Mouse (Mus musculus): ENCODE measurements around the gene Efemp2. TPM values are rescaled to one million over a fixed set of nuclear protein-coding genes. Genes with fewer than 3 reads are reported as not detected.

Gene Efemp2
- polyA plus RNA-seq, 1 experiment from 2014 or later = 16.0 TPM

DNA sequence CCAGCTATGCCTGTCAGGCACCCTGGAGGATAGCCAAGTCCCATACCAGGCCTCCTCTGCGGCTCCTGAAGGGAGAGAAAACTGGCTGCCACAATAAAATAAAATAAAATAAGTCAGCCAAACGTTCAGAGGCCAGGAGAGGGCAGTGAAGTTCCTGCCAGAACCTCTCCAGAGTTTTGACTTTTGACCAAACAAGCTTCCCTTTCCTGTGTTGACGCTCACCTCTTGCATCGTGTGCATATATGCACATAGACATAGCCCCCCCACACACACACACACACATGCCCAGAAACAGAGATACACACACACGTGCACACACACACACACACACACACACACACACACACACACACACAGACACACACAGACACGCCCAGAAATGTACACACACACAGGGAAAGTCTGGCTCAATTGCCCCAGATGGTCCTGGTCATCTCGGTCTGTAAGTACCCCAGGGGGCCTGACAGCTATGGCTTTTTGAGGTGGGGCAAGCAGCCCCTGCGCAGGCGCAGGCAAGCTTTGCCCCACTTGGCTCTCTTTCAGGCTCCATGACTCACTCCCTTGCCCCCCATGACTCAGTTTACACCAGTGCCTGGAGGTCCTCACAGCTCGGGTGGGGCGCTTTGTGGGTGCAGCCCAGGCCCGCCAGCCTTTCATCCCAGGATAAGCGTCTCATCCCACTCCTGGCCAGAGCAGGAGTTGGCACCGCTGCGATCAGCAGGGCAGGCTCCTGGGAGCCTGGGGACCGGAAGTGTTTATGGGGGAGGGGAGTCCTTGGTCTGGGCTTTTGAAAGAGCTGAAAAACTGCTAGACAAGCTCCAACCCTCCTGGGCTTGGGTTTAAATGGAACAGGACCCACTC, 40.5 kb upstream of the Efemp2 start:
- H3K4me1 ChIP-seq (replicated peaks) = peaks cover 17% of the 10 kb centered on the region
- H3K4me2 ChIP-seq = peak overlapping the region; percentile 81
- peak overlapping the region; percentile 64; the same call in 1 of the 2 replicates for H3K27ac ChIP-seq (replicated peaks)
- H3K9me3 ChIP-seq (replicated peaks) = no peaks in the 10 kb centered on the region
- H3K9ac ChIP-seq = peak overlapping the region; percentile 46; the same call in 1 of the 2 replicates
- peak overlapping the region; percentile 51 for H3K4me3 ChIP-seq (replicated peaks)
- H3K36me3 ChIP-seq (replicated peaks) = no peaks in the 10 kb centered on the region
- ATAC-seq (ENCODE audit: insufficient read depth) = peak; percentile 45
- WGBS (ENCODE audit: insufficient replicate concordance) = 5% methylated on average over 16 of the region's 16 CpGs
- peaks cover 18% of the 10 kb centered on the region for H3K27me3 ChIP-seq

DNA sequence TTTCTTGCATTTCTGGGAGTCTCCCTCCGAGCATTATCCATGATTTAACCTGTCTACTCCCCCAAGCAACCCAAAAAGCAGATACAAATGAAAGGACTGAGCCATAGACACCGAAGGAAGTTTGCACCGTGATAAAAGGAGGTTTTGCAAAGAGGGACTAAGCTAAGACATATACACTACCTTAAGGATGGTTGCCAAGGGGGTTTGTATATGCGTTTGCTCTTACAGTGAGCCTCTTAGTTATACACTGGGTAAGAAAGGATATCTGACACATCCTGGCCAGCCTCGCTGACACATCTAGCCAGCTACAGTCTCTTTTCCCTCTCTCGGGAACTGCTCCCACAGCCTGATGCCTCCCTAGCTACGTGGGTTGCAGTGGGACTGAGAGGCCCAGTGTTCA, 39.8 kb upstream of the Efemp2 start:
- peaks cover 18% of the 10 kb centered on the region for H3K27me3 ChIP-seq
- peak overlapping the region; percentile 64; the same call in 1 of the 2 replicates for H3K27ac ChIP-seq (replicated peaks)
- WGBS (ENCODE audit: insufficient replicate concordance) = 47% methylated on average over 7 of the region's 7 CpGs
- peaks cover 17% of the 10 kb centered on the region for H3K4me1 ChIP-seq (replicated peaks)
- no peak overlapping the region for H3K4me3 ChIP-seq (replicated peaks)
- ATAC-seq (ENCODE audit: insufficient read depth) = no peak
- no peaks in the 10 kb centered on the region for H3K36me3 ChIP-seq (replicated peaks)
- no peak overlapping the region for H3K9ac ChIP-seq
- H3K4me2 ChIP-seq = peak overlapping the region; percentile 81
- no peaks in the 10 kb centered on the region for H3K9me3 ChIP-seq (replicated peaks)

DNA sequence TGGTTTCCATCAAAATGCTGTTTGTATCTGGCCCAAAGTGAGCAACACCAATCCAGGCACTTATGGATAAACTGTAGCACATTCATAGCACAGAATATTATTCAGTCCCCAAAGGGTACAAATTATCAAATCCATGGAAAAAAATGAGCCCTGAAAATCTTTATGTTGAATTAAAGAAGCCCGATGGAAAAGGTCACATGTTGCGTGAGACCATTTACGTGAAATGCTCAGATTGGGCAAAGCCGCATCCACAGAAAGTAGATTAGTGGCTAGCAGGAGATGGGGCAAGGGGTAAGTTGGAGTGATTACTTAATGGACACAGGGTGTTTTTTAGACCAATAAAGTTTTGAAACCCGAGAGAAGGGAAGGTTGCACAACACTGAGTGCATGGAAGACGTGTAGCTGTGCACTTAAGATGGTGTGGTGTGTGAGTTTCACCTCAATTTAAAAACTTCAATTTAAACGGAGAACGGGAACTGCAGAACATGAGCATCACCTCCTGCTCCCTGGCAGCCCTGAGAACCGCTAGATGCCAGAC, 29.3 kb upstream of the Efemp2 start:
- H3K9ac ChIP-seq = no peak overlapping the region
- H3K27me3 ChIP-seq = peaks cover 60% of the 10 kb centered on the region
- no peaks in the 10 kb centered on the region for H3K36me3 ChIP-seq (replicated peaks)
- H3K4me2 ChIP-seq = no peak overlapping the region
- H3K4me3 ChIP-seq (replicated peaks) = no peak overlapping the region
- ATAC-seq (ENCODE audit: insufficient read depth) = no peak
- H3K4me1 ChIP-seq (replicated peaks) = peaks cover 22% of the 10 kb centered on the region
- no peak overlapping the region for H3K27ac ChIP-seq (replicated peaks)
- H3K9me3 ChIP-seq (replicated peaks) = no peaks in the 10 kb centered on the region
- 49% methylated on average over 9 of the region's 9 CpGs for WGBS (ENCODE audit: insufficient replicate concordance)

DNA sequence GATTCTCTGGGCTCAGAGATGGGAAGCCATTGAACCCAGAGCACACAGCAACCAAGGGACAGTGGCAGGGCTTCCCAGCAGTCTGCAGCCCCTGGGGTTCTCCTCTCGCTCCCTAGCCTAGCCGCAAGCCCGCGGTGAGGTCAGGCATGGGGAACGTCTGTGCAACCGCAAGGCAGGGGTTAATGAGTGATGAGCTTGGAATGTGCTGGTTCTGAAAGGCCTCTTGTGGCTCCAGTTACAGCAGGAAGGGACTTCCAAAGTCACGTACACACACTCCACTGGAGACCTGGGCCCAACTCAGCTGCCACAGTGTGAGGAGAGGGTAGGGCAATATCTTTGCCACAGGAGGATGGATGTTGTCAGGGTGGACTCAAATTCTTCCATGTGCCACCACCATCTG, 28.8 kb upstream of the Efemp2 start:
- Histone ChIP-seq H3K27me3 (peaks cover 65% of the 10 kb centered on the region), H3K4me1 (replicated peaks) (peaks cover 22% of the 10 kb centered on the region), H3K4me2 (no peak overlapping the region), H3K9ac (no peak overlapping the region), H3K9me3 (replicated peaks) (no peaks in the 10 kb centered on the region), H3K27ac (replicated peaks) (no peak overlapping the region), H3K4me3 (replicated peaks) (no peak overlapping the region), H3K36me3 (replicated peaks) (no peaks in the 10 kb centered on the region)
- 38% methylated on average over 7 of the region's 7 CpGs for WGBS (ENCODE audit: insufficient replicate concordance)
- no peak for ATAC-seq (ENCODE audit: insufficient read depth)

DNA sequence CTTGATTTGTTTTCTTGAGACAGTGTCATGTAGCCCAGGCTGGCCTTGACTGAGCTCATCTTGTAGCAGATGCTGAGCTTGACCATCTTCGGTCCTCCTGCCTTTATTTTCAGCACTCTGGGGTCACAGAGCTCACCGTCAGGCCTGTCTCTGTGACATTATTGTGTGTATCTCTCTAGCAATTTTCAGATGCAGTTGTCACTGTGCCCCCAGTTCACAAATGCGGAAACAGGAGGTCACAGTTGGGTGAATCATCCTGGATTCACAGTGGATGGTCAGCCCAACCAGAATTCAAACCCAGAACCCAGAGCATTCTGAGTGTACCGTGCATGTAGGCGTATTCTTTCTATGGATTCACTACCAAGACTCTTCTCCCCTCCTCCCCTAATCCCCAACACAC, 28.0 kb upstream of the Efemp2 start:
- no peak overlapping the region for H3K9ac ChIP-seq
- ATAC-seq (ENCODE audit: insufficient read depth) = no peak
- H3K9me3 ChIP-seq (replicated peaks) = no peaks in the 10 kb centered on the region
- no peak overlapping the region for H3K4me3 ChIP-seq (replicated peaks)
- WGBS (ENCODE audit: insufficient replicate concordance) = 70% methylated on average over 5 of the region's 5 CpGs
- peaks cover 73% of the 10 kb centered on the region for H3K27me3 ChIP-seq
- no peaks in the 10 kb centered on the region for H3K36me3 ChIP-seq (replicated peaks)
- peaks cover 22% of the 10 kb centered on the region for H3K4me1 ChIP-seq (replicated peaks)
- H3K4me2 ChIP-seq = no peak overlapping the region
- no peak overlapping the region for H3K27ac ChIP-seq (replicated peaks)

DNA sequence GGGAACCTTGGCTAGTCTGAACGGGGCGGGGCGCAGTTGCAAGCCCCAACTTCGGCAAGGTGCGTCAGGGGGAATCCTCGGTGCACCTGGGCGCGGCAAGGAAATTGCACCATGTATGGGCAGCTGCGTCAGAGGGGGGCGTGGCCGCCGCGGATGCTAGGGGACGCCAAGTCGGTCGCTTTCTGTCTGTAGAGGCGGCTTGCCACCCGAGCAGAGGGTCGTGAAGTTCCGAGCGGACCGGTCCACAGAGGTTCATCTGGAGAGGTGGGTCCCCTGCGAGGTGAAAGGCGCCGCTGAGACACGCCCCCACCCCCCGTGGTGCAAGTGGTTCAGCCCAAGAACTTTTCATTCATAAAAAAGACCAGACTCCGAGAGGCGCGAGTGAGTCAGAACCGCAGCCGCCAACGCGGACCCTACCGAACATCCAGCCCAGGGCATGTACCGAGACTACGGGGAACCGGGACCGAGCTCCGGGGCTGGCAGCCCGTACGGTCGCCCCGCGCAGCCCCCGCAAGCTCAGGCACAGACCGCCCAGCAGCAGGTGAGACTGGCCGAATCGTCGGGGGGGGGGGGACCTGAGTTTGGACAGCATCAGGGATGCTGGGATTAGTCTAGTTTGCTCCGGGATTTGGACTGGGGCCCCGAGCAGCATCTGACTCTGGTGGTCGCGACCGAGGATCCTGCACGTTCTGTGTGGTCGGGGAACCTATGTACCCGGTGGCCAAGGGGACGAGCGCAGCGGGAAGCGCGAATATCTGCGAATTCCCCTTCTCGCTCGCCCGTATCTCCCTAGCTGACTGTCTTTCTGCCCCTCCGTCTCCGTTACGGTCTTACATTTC, 26.0 kb upstream of the Efemp2 start, which contains the start of gene Fosl1:
Gene Fosl1, plus strand, starts transcription at position 33 of the 839 bp plus-strand sequence.
- peak within 1 kb of the TSS; percentile 9; the same call in 1 of the 2 replicates for H3K9ac ChIP-seq
- no peaks in the 10 kb centered on the region for H3K36me3 ChIP-seq (replicated peaks)
- H3K4me2 ChIP-seq = peak within 1 kb of the TSS; percentile 90
- H3K27me3 ChIP-seq = peaks cover 80% of the 10 kb centered on the region
- no peak within 1 kb of the TSS for H3K27ac ChIP-seq (replicated peaks)
- peaks cover 22% of the 10 kb centered on the region for H3K4me1 ChIP-seq (replicated peaks)
- H3K9me3 ChIP-seq (replicated peaks) = no peaks in the 10 kb centered on the region
- under 1% methylated on average over 70 of the region's 70 CpGs for WGBS (ENCODE audit: insufficient replicate concordance)
- no peak for ATAC-seq (ENCODE audit: insufficient read depth)
- peak within 1 kb of the TSS; percentile 59 for H3K4me3 ChIP-seq (replicated peaks)

DNA sequence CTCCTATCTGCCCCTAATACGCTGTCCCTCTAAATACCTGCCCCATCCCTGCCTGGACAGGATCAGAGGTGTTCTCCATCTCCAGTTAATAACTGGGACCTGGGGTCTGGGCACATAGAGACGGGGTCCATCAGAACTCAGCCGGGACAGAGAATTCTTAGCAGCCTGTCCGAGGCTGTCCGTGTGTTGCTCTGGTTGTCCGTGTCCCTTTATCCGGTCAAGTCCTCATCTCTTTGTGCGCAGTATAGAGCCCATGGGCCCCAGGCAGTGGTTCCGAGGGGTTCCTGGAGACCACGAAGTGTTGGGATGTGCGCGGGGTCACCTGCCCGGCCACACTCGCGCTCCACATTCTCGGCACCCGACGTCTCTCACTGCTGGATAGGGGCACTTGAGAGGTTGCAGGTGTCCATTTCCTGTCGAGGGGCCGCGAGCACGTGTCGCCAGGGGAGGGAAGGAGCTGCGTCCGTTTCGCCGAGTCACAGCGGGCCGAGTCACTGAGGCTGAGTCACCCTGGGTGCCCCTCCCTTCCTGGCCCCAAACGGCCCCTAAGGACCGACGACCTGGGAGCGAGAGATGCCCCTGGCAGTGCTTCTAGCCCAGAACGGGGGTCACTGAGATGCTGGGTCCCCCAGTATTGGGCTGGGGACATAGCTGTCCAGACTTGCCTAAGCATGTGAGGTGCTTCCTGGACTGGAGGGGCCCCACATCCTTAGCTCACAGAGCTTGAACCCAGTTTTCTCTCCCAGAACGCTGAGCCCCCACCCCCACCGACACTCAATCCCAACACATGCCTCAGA, 25.2 kb upstream of the Efemp2 start:
- Histone ChIP-seq H3K9me3 (replicated peaks) (no peaks in the 10 kb centered on the region), H3K27me3 (peaks cover 80% of the 10 kb centered on the region), H3K9ac (no peak overlapping the region), H3K4me3 (replicated peaks) (peak overlapping the region; percentile 59), H3K36me3 (replicated peaks) (no peaks in the 10 kb centered on the region), H3K4me2 (peak overlapping the region; percentile 90), H3K27ac (replicated peaks) (no peak overlapping the region), H3K4me1 (replicated peaks) (peaks cover 22% of the 10 kb centered on the region)
- ATAC-seq (ENCODE audit: insufficient read depth) = peak; percentile 48
- WGBS (ENCODE audit: insufficient replicate concordance) = 4% methylated on average over 36 of the region's 36 CpGs

DNA sequence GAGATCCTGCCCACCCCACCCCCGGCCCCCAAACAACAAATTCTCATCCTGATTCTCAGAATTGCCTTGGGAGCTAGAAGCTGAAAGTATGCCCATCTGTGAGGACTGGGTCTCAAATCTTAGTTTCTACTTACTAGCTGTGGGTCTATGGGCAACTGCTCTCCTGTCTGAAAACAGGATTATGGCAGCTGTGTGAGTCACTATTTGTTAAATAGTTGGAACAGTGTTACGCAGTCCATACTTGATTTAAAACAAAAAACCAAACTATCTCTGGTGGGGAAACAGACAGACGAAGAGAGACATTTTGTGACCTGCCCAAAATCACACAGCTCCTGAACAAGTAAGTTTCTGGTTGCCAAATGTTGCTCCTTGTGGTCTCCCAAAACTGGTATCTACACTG, 24.1 kb upstream of the Efemp2 start:
- H3K36me3 ChIP-seq (replicated peaks) = no peaks in the 10 kb centered on the region
- 60% methylated on average over 3 of the region's 3 CpGs for whole genome bisulfite sequencing (ENCODE audit: insufficient replicate concordance)
- no peak overlapping the region for H3K9ac ChIP-seq
- peaks cover 72% of the 10 kb centered on the region for H3K27me3 ChIP-seq
- no peak overlapping the region for H3K4me3 ChIP-seq (replicated peaks)
- H3K9me3 ChIP-seq (replicated peaks) = no peaks in the 10 kb centered on the region
- no peak overlapping the region for H3K27ac ChIP-seq (replicated peaks)
- peaks cover 22% of the 10 kb centered on the region for H3K4me1 ChIP-seq (replicated peaks)
- H3K4me2 ChIP-seq = no peak overlapping the region
- no peak for ATAC-seq (ENCODE audit: insufficient read depth)

DNA sequence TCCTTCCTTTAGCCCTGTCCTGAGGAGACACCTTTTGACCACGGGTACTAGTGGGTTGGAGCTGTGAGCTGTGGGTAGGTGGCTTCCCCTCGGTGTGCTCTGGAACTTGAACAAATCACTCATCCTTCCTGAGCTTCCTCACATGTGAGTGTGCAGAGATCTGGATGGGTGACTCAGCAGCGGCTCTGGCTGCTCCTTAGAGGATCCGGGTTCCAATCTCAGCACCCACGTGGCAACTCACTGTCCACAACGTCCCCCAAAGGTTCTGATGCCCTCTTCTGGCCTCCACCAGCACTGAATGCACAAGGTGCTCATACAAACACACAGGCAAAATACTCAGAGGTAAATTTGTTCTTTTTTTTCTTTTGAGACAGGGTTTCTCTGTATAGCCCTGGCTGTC, 22.0 kb upstream of the Efemp2 start:
- 44% methylated on average over 6 of the region's 6 CpGs for WGBS (ENCODE audit: insufficient replicate concordance)
- Histone ChIP-seq H3K27me3 (peaks cover 58% of the 10 kb centered on the region), H3K4me3 (replicated peaks) (no peak overlapping the region), H3K9ac (no peak overlapping the region), H3K4me2 (no peak overlapping the region), H3K36me3 (replicated peaks) (no peaks in the 10 kb centered on the region), H3K9me3 (replicated peaks) (no peaks in the 10 kb centered on the region), H3K27ac (replicated peaks) (no peak overlapping the region), H3K4me1 (replicated peaks) (peaks cover 41% of the 10 kb centered on the region)
- ATAC-seq (ENCODE audit: insufficient read depth) = no peak

DNA sequence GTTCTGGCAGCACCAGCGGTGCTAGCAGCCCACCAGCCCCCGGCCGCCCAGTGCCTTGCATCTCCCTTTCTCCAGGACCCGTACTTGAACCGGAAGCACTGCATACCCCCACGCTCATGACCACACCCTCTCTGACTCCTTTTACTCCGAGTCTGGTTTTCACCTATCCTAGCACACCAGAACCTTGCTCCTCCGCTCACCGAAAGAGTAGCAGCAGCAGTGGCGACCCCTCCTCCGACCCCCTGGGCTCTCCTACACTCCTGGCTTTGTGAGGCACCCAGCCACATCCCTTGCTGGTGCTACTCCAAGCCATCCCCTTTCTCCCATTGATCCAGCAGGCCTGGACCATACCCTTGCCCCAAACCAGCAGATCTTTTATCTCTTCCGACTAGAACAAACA, 18.7 kb upstream of the Efemp2 start:
- Histone ChIP-seq H3K4me2 (peak overlapping the region; percentile 100), H3K4me1 (replicated peaks) (peaks cover 44% of the 10 kb centered on the region), H3K9ac (no peak overlapping the region), H3K36me3 (replicated peaks) (no peaks in the 10 kb centered on the region), H3K9me3 (replicated peaks) (no peaks in the 10 kb centered on the region), H3K27me3 (peaks cover 28% of the 10 kb centered on the region), H3K4me3 (replicated peaks) (no peak overlapping the region), H3K27ac (replicated peaks) (no peak overlapping the region)
- no peak for ATAC-seq (ENCODE audit: insufficient read depth)
- WGBS (ENCODE audit: insufficient replicate concordance) = 73% methylated on average over 12 of the region's 12 CpGs
